Mouse (Mus musculus) lung, postnatal 4 days (tissue): ENCODE data around the gene Nudt1.
A peak's percentile ranks its signal among the peaks of the same experiment; 100 is the strongest.
"Not testable (repeated sequence)": the region's sequence is repeated elsewhere in the genome, so short reads cannot be mapped to it uniquely, and the experiment has no call there.

Experiments used
- DNase-seq, 2 experiments: peaks; one replicate each; pipeline ENCODE4 v3.0.0; 2021

The Nudt1 gene

DNA sequence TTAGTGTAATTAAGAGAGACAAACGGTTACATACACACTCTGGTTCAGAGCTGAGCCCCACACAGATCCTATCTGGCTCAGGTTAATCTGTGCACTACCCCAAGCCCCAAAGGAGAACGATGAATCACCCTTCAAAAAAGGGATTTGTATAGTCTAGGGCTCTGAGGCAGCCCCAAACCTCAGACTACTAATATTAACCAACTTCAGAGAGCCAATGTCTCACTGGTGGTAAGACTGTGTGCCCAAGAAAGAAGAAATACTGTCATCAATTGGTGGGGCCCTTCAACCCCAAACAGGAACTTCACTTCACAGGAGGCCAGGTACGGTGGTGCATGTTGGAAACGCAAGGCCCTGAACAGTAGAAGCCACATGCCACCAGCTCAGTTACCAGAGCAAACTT, 23.8 kb downstream of the Nudt1 start:
- no peak for DNase-seq

DNA sequence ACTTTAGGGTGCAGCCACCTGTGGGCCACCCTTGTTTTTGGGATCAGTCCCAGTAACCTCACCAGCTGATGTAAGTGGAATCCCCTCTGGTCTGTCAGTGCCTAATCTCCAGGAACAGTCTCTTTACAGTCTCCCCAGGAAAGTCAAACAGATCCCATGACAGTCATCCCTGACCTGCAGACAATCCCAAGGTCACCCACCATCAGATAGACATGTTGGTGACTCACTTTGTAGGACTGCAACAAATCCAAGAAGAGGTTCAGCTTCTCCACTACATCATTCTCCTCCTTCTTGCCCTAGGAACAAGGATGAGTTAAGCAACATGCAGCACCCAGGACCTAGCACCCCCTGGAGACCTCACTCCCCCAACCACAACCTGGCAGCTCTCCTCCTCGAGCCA, 24.6 kb downstream of the Nudt1 start:
- DNase-seq = no peak

- DNase-seq = no peak
These were observed 28.4 kb downstream of the Nudt1 start for GRCm38 (mm10) chr5:140349882-140350281.

DNA sequence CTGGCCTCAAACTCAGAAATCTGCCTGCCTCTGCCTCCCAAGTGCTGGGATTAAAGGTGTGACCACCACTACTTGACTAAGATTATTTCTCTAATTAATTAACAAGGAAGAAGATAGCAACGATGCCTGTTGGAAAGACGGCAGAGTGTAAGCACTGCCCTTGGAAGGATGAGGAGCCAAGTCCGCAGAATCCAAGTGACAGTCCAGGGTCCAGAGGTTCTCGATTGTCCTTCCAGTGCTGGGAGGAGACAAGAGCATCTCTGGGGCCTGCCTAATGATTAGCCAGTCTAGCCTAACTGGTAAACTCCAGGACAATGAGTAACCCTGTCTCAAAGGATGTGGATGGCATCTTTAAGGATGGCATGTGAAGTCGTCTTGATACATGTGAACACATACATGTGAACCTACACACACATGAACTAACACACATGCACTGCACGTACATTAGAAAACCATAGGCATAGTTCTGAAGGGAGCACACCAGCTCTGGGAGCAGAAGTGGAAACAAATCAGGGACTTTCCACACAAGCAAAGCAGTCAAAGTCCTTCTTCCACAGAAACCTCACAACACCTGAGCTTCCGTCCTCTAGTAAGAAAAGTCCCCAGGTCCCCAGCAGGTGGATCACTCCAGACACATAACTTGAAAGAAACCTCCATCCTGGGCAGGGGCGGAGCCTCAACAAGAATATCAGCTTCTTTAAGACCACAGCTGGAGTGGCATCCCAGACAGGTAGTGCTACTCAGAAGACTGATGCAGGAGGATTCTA, 29.5 kb downstream of the Nudt1 start:
- no peak for DNase-seq

GRCm38 (mm10) chr5:140352352-140352751, 30.9 kb downstream of the Nudt1 start:
- no peak for DNase-seq

- DNase-seq = no peak
These were observed 34.5 kb downstream of the Nudt1 start for GRCm38 (mm10) chr5:140355934-140356333.

GRCm38 (mm10) chr5:140357466-140357865, 36.0 kb downstream of the Nudt1 start:
- no peak for DNase-seq

DNA sequence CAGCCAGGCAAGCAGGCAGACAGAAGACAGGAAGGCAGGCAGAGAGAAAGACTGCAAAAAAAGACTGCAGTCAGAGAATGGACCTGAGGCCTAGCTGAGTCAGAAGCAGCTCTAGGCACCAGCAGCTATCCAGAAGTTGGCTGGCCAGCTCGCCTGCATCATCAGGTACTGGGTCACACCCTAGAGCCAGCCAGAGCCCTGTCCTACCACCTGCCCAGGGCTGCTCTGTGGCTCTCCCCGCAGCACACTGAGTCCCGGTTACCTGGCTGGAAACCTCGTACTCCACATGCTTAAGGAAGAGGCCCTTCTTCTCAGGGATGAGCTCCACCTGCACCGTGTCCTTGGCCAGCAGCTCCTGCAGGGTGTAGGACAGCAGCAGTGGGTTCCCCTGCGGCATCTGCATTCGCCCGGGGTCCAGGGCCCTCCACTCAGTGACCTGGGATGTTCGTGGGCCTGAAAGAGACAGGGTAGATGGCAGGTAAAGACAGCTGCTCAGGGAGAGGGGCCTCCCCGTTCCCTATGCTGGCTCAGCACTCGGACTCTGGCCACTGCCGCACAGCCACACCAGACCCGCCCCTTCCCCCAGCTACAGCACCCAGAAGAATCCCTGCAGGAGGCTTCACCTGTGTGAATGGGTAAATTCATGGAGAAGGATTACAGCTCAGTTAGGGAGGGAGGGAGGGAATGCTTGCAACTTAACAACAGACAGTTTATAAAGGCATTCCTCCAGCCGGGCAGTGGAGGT, 38.6 kb downstream of the Nudt1 start:
- no peak for DNase-seq

DNA sequence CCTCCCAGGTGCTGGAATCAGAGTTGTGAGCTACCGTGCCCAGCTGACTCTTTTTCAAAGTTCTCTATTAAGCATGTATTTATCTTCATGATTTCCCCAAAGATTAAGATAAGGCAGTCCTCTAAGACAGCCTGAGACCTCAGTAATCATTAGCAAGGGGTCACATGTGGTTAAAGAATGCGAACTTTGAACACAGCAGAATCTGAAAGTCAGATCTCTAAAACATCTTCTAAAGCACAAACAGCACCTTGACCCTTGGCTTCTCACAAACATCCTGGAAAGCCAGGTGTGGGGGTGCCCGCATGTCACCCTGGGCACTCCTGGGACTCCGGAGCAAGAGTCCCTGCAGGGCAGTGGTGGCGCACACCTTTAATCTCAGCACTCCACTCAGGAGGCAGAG, 43.0 kb downstream of the Nudt1 start:
- DNase-seq = no peak

GRCm38 (mm10) chr5:140368126-140368525, 46.7 kb downstream of the Nudt1 start:
- DNase-seq = not testable (repeated sequence)

GRCm38 (mm10) chr5:140368926-140369325, 47.5 kb downstream of the Nudt1 start:
- DNase-seq = no peak

DNA sequence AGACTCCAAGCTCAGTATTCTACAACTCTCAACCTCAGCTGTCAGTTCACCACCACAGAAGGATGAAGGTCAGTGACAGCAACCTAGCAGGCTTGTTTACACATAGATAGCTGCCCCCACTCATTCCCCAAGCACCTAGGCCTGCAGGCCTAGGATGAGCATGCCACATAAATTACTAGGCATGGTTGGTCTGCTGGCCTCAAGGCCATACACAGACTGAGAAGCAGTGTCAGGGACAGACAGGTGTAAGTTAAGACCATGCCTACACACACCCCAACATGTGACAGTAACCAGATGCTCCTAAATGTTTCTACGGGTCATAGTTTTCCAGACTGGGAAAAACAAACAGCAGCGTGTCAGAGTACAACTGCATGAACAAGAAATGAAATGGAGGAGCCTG, 48.0 kb downstream of the Nudt1 start:
- DNase-seq = no peak

DNA sequence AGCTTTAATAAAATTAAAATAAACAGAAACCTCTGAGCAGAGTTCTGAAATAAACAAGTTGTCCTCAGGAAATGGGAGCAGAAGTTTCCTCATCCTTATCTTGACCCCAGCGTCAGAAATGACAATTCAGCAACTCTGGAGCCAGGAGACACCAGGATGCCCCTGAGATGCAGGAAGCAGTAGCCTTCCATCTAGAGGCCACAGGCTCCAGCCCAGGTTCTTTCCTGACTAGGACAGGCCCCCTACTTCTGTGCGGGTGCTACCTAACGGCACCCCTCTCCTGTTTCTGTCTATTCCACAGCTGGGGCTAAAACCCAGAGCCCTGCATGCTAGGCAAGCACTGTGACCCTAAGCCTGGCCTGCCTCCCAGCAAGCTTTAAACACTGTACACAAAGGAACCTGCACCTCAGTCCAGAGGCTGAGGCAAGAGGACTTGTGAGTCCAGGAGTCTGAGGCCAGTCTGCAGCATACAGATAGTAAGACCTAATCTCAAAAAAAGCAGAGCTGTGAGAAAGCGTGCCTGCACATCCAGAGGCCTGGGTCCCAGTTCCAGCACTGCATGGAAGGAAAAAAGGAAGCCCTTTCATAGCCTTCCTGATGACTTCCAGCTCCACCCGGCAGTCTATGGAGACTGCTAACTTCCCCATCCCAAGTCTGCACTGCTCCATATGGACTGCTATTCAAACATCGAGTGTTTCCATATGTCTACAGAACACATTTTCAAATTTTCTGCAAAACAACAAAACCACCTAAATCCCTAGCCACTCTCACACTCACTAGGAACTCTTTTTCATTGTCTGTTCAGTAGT, 49.2 kb downstream of the Nudt1 start:
- DNase-seq = peak; percentile 17 to 46

DNA sequence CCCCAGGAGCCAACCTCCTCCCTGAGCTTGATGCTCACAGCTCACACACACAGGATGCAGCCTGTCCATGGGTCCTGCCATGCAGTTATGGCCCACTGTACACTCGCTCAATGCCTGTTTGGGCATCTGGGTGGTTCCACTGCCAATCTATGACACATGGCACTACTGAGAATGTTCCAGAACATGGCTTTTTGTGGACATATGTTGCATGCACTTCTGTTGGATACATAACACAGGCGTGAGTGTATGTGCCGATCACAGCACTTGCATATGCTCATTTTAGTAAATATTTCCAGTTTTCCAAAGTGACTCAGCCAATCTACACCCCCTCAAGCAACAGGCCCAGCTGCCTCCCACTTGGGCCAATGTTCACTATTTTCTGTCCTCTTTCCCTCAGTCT, 50.2 kb downstream of the Nudt1 start:
- no peak for DNase-seq

DNA sequence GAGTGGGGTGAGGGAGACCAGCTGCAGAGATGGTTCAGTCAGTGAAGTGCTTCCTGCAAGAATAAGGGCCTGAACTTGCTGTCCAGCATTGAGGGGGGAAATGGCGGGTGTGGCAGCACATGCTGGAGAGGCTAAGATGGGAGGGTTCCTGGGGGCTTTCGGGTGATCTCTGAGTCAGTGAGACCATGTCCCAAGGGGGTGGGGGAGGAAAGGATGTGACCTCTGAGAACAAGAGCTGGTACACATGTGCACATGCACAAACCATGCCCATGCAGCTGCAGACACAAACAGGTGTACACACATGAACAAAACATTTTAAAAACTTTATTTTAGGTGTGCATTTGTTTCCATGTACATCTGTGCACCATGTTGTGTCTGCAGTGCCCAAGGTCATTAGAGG, 52.3 kb downstream of the Nudt1 start:
- no peak for DNase-seq

- DNase-seq = no peak
These were observed 52.8 kb downstream of the Nudt1 start for GRCm38 (mm10) chr5:140374226-140374625.

GRCm38 (mm10) chr5:140375249-140375829, 53.9 kb downstream of the Nudt1 start:
- DNase-seq = no peak

DNA sequence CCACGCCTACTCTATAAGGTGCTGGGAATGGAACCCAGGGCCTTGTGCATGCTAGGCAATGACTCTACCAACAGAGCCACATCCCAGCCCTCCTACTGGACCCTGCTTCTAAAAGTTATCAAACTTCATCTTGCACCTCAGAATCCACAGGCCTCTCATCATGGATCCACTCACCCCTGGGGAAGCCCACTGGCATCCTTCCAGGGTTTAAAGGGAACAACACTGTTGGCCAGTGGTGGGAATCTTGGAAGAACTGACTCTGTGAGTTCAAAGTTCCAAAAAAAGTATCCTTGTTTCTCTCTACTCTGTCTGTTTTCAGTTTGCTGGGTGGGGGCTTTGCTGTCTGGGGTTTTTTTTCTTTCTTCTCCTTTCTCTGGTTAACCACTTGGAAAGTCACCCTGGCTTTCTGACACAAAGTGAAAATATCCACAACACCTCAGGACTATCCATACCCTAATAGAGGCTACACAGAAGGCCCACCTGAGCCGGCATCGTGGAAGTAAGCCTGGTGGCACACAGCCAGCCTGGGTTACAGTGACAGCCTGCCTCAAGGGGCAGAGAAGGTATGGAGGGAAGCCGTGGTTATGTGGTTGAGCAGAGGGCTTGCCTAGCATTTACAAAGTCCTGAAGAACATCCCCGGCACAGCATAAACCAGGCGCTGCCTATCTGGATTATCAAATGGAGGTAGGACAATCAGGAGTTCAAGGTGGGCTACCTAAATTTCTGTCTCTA, 56.8 kb downstream of the Nudt1 start:
- no peak for DNase-seq

- DNase-seq = peak; percentile 23 to 30
These were observed 57.8 kb downstream of the Nudt1 start for GRCm38 (mm10) chr5:140379299-140379698.

- no peak for DNase-seq
These were observed 59.7 kb downstream of the Nudt1 start for GRCm38 (mm10) chr5:140381156-140381555.

DNA sequence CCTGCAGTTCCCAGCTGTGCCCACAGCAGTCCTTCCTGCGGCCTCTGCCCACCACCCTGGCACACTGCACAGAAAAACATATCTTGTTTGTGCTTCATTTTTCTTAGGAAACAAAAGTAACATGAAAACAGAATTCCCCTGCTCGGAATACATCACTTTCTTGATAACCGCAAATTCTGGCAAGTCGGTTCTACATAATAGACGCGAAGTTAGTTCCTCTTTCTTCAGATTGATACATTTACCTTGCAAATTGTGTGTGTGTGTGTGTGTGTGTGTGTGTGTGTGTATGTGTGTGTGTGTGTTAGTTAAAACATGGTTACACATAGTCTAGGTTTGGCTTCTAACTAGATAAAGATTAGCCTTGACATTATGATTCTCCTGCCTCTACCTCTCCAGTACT, 61.2 kb downstream of the Nudt1 start:
- DNase-seq = no peak

DNA sequence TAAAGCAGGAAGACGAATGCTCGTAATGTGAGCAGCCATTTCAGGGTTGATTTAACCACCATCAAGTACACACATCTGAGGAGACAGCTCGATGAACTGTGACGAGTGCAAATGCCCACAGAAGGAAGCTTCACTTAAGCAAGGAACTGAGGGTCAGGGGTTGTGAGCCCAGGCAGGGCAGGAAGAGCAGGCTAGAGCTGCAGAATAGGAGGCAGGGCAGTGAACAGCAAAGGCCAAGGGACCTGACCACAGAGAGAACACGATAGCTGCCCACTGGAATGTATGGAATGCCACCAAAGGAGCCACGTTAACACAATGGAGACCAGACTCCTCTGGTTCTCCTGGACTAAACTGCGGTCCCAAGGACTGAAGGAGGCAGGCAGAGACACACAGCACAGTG, 62.1 kb downstream of the Nudt1 start:
- DNase-seq = peak; percentile 26 to 42

DNA sequence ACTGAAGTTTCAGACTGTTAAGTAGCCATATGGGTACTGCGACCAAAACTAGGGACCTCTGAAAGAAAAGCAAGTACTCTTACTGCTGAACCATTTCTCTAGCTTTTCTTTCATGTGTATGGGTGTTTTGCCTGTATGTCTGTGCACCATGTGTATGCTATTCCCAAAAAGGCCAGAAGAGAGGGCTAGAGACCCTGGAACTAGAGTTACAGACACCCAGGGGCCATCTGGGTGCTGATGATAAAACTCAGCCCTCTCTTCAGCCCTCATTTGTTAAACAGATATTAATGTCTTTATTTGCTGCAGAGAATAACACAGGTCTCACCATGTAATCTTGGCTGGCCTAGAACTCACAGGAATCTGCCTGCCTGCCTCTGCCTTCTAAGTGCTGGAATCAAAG, 63.0 kb downstream of the Nudt1 start:
- no peak for DNase-seq
